12 mouse cellular contexts compared by ENCODE assay signal in the genomic region with DNA sequence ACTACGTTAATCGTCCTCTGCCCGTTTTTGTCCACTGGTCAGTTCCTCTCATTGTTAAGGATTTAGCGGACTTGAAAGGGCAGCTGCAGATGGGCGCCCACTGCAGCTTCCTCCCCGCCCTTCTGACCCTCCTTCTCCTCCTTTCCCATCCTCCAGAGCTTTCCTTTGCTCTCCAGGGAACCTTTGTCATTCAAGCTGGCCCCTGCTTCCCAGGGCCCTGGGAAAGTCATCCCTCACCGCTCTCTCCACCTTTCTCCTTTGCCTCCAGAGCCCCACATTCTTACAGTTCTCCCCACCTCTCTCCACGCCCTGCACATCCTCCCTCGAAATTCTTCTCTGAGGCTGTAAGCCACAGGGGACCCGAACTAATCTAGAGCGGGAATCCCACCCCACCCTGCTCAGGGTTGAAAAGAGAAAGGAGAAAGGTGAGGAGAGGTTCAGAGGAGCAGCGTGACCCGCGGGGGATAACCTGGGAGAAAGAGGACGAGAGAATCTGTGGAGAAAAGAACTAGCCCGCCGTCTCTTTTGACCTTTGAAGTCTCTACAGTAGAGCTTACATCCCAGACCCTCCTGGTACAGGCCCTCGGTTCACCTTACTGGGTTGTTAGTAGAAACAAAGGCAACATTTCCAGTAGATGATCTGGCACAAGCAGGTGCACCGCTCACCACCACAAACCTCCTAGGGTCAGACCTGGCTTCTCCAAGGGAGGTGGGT. TPM values are rescaled to one million over a fixed set of nuclear protein-coding genes. Genes with fewer than 3 reads are reported as not detected.
DNase-seq lines count a peak whose midpoint lies in the region; ATAC-seq lines count a peak whose summit lies in the region.
"Had no signal": no experiment of that assay in that cellular context is flagged by ENCODE, and none has a peak within 500 bp of the region (broad histone marks: within the 10 kb centered on the region; RNA-seq: fewer than 3 reads in every experiment).

No protein-coding gene starts in this region.

- WGBS in heart, embryonic 12.5 days, result 18% methylated on average over 19 of the region's 19 CpGs
- 12% methylated on average over 19 of the region's 19 CpGs for WGBS in neural tube, embryonic 15.5 days
- 10% methylated on average over 19 of the region's 19 CpGs for WGBS in hindbrain, embryonic 15.5 days
- WGBS in neural tube, embryonic 14.5 days, result 6% methylated on average over 19 of the region's 19 CpGs

- ATAC-seq in heart, embryonic 12.5 days (ENCODE audit: insufficient number of reproducible peaks, low FRiP score), result no peak
- no peak for ATAC-seq in neural tube, embryonic 15.5 days (ENCODE audit: low FRiP score)
- ATAC-seq in hindbrain, embryonic 15.5 days (ENCODE audit: low FRiP score, low read depth), result no peak
- ATAC-seq in neural tube, embryonic 14.5 days (ENCODE audit: low read depth), result no peak

- peak overlapping the region; percentile 49 for H3K27ac ChIP-seq in heart, embryonic 12.5 days (ENCODE audit: poor library complexity, severe bottlenecking)
- no peak overlapping the region for H3K27ac ChIP-seq in neural tube, embryonic 15.5 days (replicated peaks)
- H3K27ac ChIP-seq in hindbrain, embryonic 15.5 days (replicated peaks), result no peak overlapping the region
- H3K27ac ChIP-seq in neural tube, embryonic 14.5 days (ENCODE audit: low read depth, low read length), result 0 out of 2 replicates have a peak overlapping the region, but pooled peaks have one; percentile 13
- H3K27ac ChIP-seq: intestine, embryonic 15.5 days; left cerebral cortex, adult 2 months had no signal

- intact Hi-C loops in heart, postnatal 25 days (cut with DNase I), result no loop called here

- peaks cover 63% of the 10 kb centered on the region for H3K4me1 ChIP-seq in heart, embryonic 12.5 days (replicated peaks)
- peaks cover 22% of the 10 kb centered on the region for H3K4me1 ChIP-seq in neural tube, embryonic 15.5 days
- H3K4me1 ChIP-seq in hindbrain, embryonic 15.5 days (replicated peaks), result peaks cover 25% of the 10 kb centered on the region
- H3K4me1 ChIP-seq in neural tube, embryonic 14.5 days (ENCODE audit: control insufficient read depth, insufficient read depth, low read length), result peaks cover 9% of the 10 kb centered on the region

- H3K27me3 ChIP-seq in heart, embryonic 12.5 days (replicated peaks), result peaks cover 7% of the 10 kb centered on the region; the same call in 1 of the 2 replicates
- peaks cover 18% of the 10 kb centered on the region for H3K27me3 ChIP-seq in neural tube, embryonic 15.5 days (replicated peaks)
- peaks cover 13% of the 10 kb centered on the region for H3K27me3 ChIP-seq in hindbrain, embryonic 15.5 days
- H3K27me3 ChIP-seq in neural tube, embryonic 14.5 days (ENCODE audit: control insufficient read depth, insufficient read depth, low read length), result peaks cover 4% of the 10 kb centered on the region; the same call in 1 of the 2 replicates
- H3K27me3 ChIP-seq: intestine, embryonic 15.5 days had no signal

- H3K4me2 ChIP-seq in heart, embryonic 12.5 days, result peak overlapping the region; percentile 50
- no peak overlapping the region for H3K4me2 ChIP-seq in neural tube, embryonic 15.5 days
- H3K4me2 ChIP-seq in hindbrain, embryonic 15.5 days, result peak overlapping the region; percentile 25; the same call in 1 of the 2 replicates
- H3K4me2 ChIP-seq in neural tube, embryonic 14.5 days (ENCODE audit: low read depth, low read length), result 0 out of 2 replicates have a peak overlapping the region, but pooled peaks have one; percentile 21

- H3K4me3 ChIP-seq in heart, embryonic 12.5 days, result no peak overlapping the region
- H3K4me3 ChIP-seq in neural tube, embryonic 15.5 days (replicated peaks), result no peak overlapping the region
- no peak overlapping the region for H3K4me3 ChIP-seq in hindbrain, embryonic 15.5 days
- no peak overlapping the region for H3K4me3 ChIP-seq in neural tube, embryonic 14.5 days (ENCODE audit: low read depth, low read length)
- H3K4me3 ChIP-seq: intestine, embryonic 15.5 days; left cerebral cortex, adult 2 months had no signal

- no peaks in the 10 kb centered on the region for H3K36me3 ChIP-seq in heart, embryonic 12.5 days
- no peaks in the 10 kb centered on the region for H3K36me3 ChIP-seq in neural tube, embryonic 15.5 days
- no peaks in the 10 kb centered on the region for H3K36me3 ChIP-seq in hindbrain, embryonic 15.5 days
- H3K36me3 ChIP-seq in neural tube, embryonic 14.5 days (ENCODE audit: control insufficient read depth, insufficient read depth, low read length), result no peaks in the 10 kb centered on the region
- H3K36me3 ChIP-seq: intestine, embryonic 15.5 days had no signal

- no peak for DNase-seq in heart, postnatal 25 days (ENCODE audit: low spot score)
- peak; percentile 68 for DNase-seq in neural tube, embryonic 10.5 days (ENCODE audit: extremely low spot score, low spot score)
- DNase-seq in B cell, adult 2 months, result no peak
- DNase-seq in left cerebral cortex, adult 18-20 months (ENCODE audit: low spot score in 2 of 2), result no peak
- DNase-seq: adrenal gland, adult 2 months; cerebellum, adult 9-10 months had no signal

- H3K9ac ChIP-seq in heart, embryonic 12.5 days, result 0 out of 2 replicates have a peak overlapping the region, but pooled peaks have one; percentile 19
- no peak overlapping the region for H3K9ac ChIP-seq in neural tube, embryonic 15.5 days (replicated peaks)
- no peak overlapping the region for H3K9ac ChIP-seq in hindbrain, embryonic 15.5 days
- no peak overlapping the region for H3K9ac ChIP-seq in neural tube, embryonic 14.5 days (replicated peaks; ENCODE audit: low read depth, low read length)
- H3K9ac ChIP-seq: intestine, embryonic 15.5 days had no signal

- H3K9me3 ChIP-seq in heart, embryonic 12.5 days (replicated peaks), result no peaks in the 10 kb centered on the region
- no peaks in the 10 kb centered on the region for H3K9me3 ChIP-seq in neural tube, embryonic 15.5 days (replicated peaks)
- no peaks in the 10 kb centered on the region for H3K9me3 ChIP-seq in hindbrain, embryonic 15.5 days
- H3K9me3 ChIP-seq in neural tube, embryonic 14.5 days (ENCODE audit: control insufficient read depth, low read length), result no peaks in the 10 kb centered on the region
- H3K9me3 ChIP-seq: intestine, embryonic 15.5 days had no signal

RNA-seq across cellular contexts. Expression of gene Slc2a1, which starts 36.7 kb away (rescaled TPM):
- 330 and 331 TPM in 2 replicates for polyA plus RNA-seq in heart, embryonic 12.5 days (2016; fragmentation: Nextera tagmentation; extraction: Ambion mirVana)
- total RNA-seq in heart, postnatal 25 days (2021), result 1 to 10 TPM; 7.3 to 8.0 TPM
- 78.8 and 91.3 TPM in 2 replicates for polyA plus RNA-seq in neural tube, embryonic 15.5 days (2015; fragmentation: Nextera tagmentation; extraction: Ambion mirVana)
- 89.6 and 90.3 TPM in 2 replicates for polyA plus RNA-seq in hindbrain, embryonic 15.5 days (2015; fragmentation: Nextera tagmentation; extraction: Ambion mirVana)
- polyA plus RNA-seq in neural tube, embryonic 14.5 days (2014; fragmentation: Nextera tagmentation; extraction: Ambion mirVana), result 61.8 and 83.3 TPM in 2 replicates
- total RNA-seq in left cerebral cortex, adult 18-20 months (2021), result 10 to 100 TPM; 75.2 to 91.1 TPM

Comparison
In these comparisons a context has a peak if more than half of its experiments do, and no peak if none do; other contexts are left out.
1. H3K27ac ChIP-seq: peak in heart, embryonic 12.5 days (single experiment) and neural tube, embryonic 14.5 days (single experiment); none in neural tube, embryonic 15.5 days (single experiment) and hindbrain, embryonic 15.5 days (single experiment).